Mouse (Mus musculus) right cerebral cortex, postnatal 10 days (tissue): ENCODE data around the gene 4921539E11Rik.

Experiments
- DNase-seq, 2 experiments: peaks; one replicate each; pipeline ENCODE4 v3.0.0; 2021; ENCODE audit warnings: low spot score in 2 of 2

The 4921539E11Rik gene

DNA sequence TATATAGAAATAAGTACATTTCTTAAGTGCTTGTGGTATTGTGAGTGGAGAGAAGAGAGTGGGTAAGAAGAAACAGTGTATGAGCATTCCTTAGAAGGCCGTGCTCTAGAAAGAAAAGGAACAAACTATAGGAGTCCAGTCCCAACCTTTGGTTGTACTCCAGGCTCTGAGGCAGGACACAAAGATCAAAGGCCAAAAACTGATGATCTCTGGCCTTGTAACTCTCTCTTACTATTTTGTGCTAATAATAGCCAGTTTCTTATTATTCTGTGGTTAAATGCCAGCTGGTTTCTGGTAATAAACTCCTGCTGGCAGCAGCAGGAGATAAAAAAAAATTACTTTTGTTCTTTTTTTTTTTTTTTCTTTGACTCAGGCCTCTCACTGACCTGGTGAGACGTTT lies 58.5 kb downstream of the 4921539E11Rik start:
- DNase-seq: no peak

DNA sequence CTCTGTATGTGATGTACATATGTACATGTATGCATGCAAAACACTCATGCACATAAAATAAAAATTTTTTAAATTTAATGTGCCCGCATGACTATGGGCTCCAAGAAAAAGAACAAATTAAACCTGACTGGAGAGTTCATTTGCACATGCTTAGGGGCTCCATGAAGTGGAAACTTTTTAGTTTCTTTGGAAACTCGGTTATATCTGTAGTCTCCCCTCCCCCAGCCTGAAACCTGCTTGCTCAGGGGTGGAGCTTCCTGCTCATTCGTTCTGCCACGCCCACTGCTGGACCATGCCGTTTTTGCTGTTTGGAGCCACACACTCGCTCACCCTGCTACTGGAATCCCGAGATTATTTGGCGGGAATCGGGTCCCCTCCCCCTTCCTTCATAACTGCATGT lies 67.8 kb downstream of the 4921539E11Rik start:
- no peak for DNase-seq

DNA sequence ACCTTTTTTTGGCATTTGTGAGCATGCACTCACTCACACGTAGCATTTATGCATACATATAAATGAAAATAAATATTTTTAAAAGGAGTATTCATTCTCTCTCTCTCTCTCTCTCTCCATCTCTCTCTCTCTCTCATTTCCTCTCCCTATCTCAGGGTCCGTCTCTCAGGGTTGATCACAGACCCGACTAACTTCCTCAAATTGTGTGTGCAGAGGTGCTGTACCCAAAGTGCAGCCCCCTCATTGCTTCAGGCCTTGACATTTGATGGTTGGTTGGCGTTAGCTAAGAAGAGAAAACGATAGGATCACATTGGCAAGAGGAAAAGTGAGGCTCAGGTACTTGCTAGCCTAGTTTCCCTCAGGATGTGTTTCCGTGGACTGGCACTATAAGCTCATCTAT lies 68.9 kb downstream of the 4921539E11Rik start:
- DNase-seq: no peak

DNA sequence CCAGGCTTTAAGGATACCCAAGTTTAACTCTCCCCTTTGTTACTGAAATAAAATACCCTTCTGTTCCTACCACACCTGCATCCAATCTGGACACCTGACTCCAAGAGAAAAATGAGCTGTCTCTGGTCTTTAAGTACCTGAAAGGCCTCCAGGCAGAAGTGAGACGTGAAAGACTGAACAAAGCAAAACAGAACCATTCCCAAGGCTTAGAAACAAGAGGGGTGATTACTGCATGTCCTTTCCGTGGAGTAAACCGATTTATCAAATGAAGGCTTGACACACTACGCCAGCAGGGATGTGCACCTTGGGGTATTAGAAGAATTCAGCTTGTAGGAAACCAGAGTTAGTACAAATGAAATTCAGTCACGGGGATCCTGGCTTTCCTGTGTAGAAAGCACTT lies 71.7 kb downstream of the 4921539E11Rik start:
- no peak for DNase-seq

DNA sequence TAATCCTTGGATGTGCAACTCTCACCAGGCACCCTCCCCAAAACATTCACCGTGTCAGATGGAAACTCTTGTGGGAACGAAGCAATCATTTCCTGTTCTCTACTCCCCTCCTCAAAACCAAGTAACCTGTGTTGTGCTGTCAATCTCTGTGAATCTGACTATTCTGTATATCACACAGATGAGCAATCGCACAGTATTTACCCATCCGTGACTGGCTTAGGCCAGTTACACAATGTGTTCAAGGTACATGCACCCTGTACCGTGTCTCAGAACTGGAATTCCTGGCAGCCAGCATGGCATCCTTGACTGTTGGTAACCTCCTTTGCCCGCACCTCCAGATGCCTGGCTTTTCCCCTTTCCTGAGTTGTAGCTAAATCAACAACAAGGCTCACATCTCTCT lies 74.6 kb downstream of the 4921539E11Rik start:
- no peak for DNase-seq

DNA sequence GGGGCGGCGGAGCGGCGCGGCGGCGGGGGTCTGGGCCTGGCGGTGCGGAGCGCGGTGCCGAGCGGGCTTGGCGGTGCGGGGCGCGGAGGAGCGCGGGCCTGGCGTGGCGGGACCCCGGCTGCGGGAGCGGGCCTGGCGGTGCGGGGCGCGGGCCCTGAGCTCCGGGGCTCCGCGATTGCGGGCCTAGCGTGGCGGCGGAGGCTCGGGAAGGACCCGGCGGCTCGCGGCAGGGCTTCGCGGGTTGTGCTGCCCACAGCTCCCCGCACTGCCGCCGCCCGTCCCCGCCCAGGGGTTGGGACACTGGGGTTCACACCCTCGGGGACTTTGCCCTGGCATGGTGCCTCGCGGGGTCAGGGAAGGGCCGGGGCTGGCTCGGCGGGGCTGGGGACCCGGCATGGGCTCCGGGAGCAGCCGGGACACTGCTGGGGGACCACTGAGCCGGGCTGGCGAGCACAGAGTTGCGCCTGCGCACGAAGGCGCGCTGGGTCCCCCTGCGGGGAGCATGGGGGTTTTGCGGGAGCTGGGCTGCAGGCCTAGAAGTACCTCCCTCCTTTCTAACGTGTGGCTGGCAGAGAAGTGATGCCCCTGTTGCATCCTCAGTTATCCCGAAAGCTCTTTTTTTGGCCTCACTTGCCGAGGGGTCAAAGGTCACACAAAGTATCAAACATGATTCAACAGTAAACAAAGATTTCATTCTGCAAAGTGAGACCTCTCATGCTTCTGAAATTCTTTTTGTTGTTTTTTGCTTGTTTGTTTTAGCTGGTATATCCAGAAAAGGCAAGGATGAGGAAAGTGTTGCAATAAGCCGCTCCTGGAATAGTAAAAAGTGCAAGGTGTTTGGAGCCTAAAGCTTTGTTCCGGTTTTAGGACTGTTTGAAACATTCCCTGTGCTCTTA lies 75.5 kb downstream of the 4921539E11Rik start, which contains the start of gene Slc35d1:
Gene Slc35d1, minus strand, starts transcription at position 240 of the 896 bp plus-strand sequence.
- peak; percentile 88 to 91 for DNase-seq

DNA sequence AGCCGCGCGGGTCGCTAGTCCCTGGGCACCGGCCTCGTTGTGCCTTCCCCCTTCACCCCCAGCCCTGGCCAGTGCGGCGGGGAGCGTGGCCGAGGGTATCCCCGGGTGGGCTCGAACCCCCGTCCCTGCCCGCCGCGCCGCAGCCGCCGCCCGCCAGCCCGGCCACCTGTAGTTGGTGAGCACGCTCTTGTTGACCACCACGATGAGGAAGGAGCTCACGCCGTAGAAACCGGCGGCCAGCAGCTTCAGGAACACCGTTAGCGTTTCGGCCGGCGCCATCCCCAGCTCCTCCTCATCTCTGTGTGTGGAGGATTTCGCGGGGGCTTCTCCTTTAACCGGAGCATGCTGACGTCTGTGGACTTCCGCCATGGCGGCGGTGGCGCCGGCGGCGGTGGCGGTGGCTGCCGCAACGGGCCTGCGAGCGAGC lies 76.2 kb downstream of the 4921539E11Rik start:
- peak; percentile 85 for DNase-seq

DNA sequence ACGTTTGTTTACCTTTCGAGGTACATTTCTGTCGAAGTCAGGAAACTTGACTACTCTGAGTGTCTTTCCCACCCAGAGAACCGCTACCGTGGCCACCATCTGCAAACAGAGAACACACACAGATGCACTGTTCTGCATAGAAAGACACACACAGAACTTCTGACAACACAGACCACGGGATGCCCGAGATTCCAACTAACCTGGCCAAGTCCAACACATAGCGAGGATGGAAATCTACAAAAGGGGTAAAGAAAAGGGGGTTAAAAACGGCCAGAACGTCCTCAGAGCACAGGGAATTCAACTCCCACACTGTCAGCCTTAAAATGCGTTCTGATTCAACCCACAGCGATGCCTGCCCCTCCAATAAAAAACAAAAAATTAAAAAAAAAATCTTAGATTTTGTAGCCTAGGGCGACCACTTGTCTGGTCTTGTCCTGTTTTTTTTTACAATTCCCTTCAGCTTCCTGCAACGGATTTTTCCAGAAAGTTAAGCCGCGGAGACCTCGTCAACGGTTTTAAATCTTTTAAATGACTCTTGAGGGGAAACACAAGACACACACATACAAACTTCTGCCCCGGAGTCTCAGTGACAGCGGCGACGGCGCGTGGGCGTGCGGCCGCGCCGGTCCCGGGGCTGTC lies 76.7 kb downstream of the 4921539E11Rik start:
- peak in 1 of 2 experiments; percentile 36 for DNase-seq

DNA sequence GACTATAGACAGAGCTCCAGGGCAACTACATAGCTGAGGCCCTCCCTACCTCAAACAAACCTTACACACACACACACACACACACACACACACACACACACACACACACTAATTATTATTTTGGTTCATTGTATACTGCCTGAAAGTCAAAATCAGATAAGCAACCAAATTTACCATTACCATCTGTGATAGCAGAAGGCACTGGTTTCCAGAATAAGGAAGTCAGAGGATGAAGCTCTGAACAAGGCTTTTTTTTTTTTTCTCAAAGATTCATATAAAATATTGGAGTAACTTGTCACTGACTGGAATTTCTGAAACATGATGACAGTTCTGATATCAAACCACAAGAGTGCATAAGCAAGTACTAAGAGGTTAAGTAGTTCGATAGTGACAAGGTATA lies 82.1 kb downstream of the 4921539E11Rik start:
- no peak for DNase-seq

DNA sequence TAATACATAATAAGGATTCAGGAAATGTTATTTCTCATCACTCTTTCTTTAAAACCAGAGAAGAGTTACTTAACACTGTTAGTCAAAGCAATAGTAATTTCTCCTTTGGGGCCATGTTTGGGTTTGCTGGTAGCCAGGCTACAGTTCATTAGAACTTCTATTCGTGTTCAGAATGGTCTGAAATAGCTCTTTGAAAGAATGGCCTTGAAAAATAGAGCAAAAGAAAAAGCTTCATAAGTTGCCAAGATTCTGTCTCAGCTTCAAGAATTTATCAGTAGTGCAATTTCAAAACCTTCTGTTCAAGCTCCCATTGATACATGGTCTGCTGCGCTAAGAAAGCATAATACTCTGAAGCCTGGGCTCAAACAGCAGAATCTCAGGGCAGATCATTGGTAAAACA lies 87.0 kb downstream of the 4921539E11Rik start:
- no peak for DNase-seq

DNA sequence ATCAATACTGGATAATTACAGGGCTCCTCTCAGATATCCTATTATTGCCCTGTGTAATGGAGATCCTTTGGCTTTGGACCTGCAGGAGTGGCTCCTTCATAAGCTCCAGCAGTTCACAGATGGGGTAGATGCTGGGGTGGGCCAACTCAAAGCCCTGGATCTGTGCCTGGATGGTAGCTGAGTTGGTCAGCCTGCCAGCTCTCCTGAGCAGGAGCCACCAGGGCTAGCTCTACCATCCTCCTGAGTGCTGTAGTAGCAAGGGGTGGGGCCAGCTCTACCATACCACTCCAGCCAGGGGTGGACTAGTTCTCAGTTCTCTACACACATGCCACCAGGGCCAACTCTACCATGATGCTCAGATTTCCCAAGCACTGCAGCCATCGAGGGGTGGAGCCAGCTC lies 90.6 kb downstream of the 4921539E11Rik start:
- DNase-seq: no peak

DNA sequence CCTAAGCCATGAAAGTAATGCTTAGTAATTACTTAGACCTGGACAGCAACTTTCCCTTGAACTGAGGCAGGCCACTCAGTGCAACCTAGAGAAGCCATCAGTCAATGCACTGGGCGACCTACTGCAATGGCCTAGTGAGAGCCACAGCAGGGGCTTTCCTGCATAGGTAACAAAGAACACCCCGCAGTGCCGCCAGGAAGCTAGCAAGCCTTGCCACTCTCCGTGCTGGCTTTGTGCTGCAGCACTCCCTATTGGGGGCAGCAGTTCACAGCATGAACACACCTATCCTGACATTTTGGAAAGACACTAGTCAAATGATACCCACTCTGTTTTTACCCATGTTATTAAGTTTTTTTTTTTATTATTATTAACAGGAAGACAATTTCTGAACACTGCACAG lies 91.6 kb downstream of the 4921539E11Rik start:
- DNase-seq: no peak

DNA sequence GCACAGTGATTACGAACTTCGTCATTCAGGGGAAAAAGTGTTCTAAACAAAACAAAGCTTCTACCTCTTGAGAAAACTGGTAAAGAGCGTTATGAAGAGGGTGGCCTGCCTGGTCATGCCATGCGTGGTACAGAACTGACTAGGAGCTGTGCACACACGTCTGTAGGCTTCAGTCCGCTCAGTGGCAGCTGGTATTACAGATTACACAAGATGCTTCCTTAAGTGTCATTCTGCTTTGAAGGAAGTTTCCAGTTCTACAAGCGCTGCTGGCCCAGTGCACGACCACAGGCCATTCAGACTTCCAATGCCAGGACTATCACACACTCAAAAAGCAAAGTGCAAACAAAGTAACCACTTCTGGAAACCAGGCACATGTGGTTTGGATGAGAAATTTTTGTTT lies 93.3 kb downstream of the 4921539E11Rik start:
- DNase-seq: no peak

DNA sequence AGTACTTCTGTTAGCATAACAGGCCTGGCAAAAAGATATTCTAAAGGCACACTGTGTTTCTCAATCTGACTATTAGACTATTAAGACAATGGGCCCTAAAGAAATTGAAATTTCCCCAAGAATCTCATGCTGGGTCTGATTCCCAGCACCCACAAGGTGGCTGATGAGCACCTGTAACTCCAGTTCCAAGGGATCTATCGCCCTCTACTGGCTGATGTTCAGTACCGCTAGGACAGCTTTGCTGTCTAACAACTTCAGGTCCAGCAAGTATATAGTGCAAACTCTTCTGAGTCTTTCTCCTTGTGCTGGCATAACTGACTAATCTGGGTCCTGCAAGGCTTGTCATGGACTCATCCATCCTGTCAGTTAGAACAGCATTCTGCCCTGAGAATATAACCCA lies 98.2 kb downstream of the 4921539E11Rik start:
- DNase-seq: no peak

DNA sequence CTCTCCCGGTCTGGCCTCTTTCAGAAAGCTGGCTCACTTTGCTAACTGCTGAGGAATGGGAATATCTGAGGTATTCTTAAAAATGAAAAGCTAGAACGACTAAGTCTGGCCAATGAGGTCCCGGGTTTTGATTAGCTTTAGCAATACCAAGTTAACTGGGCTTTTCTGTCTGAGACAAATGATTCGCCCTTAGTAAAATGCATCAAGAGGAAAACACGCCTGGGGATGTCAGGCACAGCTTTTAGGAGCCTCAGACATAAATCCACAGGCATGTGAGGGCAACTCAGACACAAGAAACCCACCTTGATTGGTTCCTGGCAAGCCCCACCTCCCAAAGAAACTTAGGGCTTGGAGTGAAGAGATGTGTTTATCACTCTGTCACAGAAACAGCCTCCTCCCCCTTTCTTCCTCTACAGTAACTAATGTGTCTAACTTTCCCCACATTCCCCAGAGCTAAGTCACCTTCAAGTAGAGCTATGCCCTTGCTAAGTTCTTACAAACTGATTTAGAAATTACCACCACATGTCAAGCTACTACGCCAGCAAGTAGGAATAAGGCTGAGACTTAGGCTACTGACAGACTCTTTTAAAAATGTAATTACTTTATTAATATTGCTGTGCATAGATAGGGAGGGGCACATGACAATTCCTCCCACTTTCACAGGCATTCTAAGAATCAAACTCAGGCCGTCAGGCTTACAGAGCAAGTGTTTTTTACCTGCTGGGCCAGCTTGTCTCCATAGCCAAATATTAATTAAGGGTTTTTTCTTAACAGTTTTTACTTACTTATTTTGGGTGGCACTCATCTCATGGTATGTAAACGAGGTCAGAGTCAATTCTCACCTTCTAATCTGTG lies 101.7 kb downstream of the 4921539E11Rik start:
- no peak for DNase-seq
